Mouse (Mus musculus): Measurements from ENCODE around the gene Tshz2. TPM values are rescaled to one million over a fixed set of nuclear protein-coding genes. Genes with fewer than 3 reads are reported as not detected.

Gene Tshz2
- polyA plus RNA-seq, 1 experiment from 2014 or later, result 12.0 TPM

- no peaks in the 10 kb centered on the region for H3K36me3 ChIP-seq (ENCODE audit: control insufficient read depth, insufficient read depth)
- H3K4me3 ChIP-seq (replicated peaks; ENCODE audit: low read length), result no peak overlapping the region
- ATAC-seq, result no peak
- H3K9me3 ChIP-seq (ENCODE audit: control insufficient read depth, low read length), result no peaks in the 10 kb centered on the region
- no peak overlapping the region for H3K9ac ChIP-seq (replicated peaks; ENCODE audit: low read depth, low read length)
- H3K27ac ChIP-seq (ENCODE audit: low read length), result no peak overlapping the region
- H3K4me1 ChIP-seq (replicated peaks; ENCODE audit: control insufficient read depth, insufficient read depth, low read length), result 0 out of 2 replicates have a peak, but pooled peaks cover 2% of the 10 kb centered on the region
- H3K4me2 ChIP-seq (ENCODE audit: low read length), result no peak overlapping the region
- 85% methylated on average over 8 of the region's 8 CpGs for WGBS
- H3K27me3 ChIP-seq (replicated peaks; ENCODE audit: control insufficient read depth, insufficient read depth, low read length), result no peaks in the 10 kb centered on the region
Measured at GRCm38 (mm10) chr2:169642420-169642819, 9.6 kb downstream of the Tshz2 start.

GRCm38 (mm10) chr2:169647091-169647490 is 14.3 kb downstream of the Tshz2 start:
- Histone ChIP-seq H3K9ac (replicated peaks; ENCODE audit: low read depth, low read length) (no peak overlapping the region), H3K27ac (ENCODE audit: low read length) (no peak overlapping the region), H3K27me3 (replicated peaks; ENCODE audit: control insufficient read depth, insufficient read depth, low read length) (no peaks in the 10 kb centered on the region), H3K4me2 (ENCODE audit: low read length) (no peak overlapping the region), H3K4me1 (replicated peaks; ENCODE audit: control insufficient read depth, insufficient read depth, low read length) (no peaks in the 10 kb centered on the region), H3K36me3 (ENCODE audit: control insufficient read depth, insufficient read depth) (no peaks in the 10 kb centered on the region), H3K4me3 (replicated peaks; ENCODE audit: low read length) (no peak overlapping the region), H3K9me3 (ENCODE audit: control insufficient read depth, low read length) (no peaks in the 10 kb centered on the region)
- ATAC-seq, result no peak
- 83% methylated on average over 7 of the region's 7 CpGs for WGBS

- H3K9ac ChIP-seq (replicated peaks; ENCODE audit: low read depth, low read length), result no peak overlapping the region
- no peaks in the 10 kb centered on the region for H3K27me3 ChIP-seq (replicated peaks; ENCODE audit: control insufficient read depth, insufficient read depth, low read length)
- no peaks in the 10 kb centered on the region for H3K4me1 ChIP-seq (replicated peaks; ENCODE audit: control insufficient read depth, insufficient read depth, low read length)
- WGBS, result 78% methylated on average over 7 of the region's 7 CpGs
- no peak overlapping the region for H3K4me2 ChIP-seq (ENCODE audit: low read length)
- H3K27ac ChIP-seq (ENCODE audit: low read length), result no peak overlapping the region
- H3K9me3 ChIP-seq (ENCODE audit: control insufficient read depth, low read length), result no peaks in the 10 kb centered on the region
- no peak overlapping the region for H3K4me3 ChIP-seq (replicated peaks; ENCODE audit: low read length)
- H3K36me3 ChIP-seq (ENCODE audit: control insufficient read depth, insufficient read depth), result no peaks in the 10 kb centered on the region
- no peak for ATAC-seq
Measured at GRCm38 (mm10) chr2:169649262-169649885, 16.6 kb downstream of the Tshz2 start.

GRCm38 (mm10) chr2:169653282-169653681 is 20.5 kb downstream of the Tshz2 start:
- H3K4me3 ChIP-seq (replicated peaks; ENCODE audit: low read length), result no peak overlapping the region
- no peak overlapping the region for H3K9ac ChIP-seq (replicated peaks; ENCODE audit: low read depth, low read length)
- no peak for ATAC-seq
- WGBS, result 92% methylated on average over 1 of the region's 1 CpGs
- H3K9me3 ChIP-seq (ENCODE audit: control insufficient read depth, low read length), result no peaks in the 10 kb centered on the region
- H3K36me3 ChIP-seq (ENCODE audit: control insufficient read depth, insufficient read depth), result no peaks in the 10 kb centered on the region
- no peaks in the 10 kb centered on the region for H3K27me3 ChIP-seq (replicated peaks; ENCODE audit: control insufficient read depth, insufficient read depth, low read length)
- no peak overlapping the region for H3K4me2 ChIP-seq (ENCODE audit: low read length)
- H3K27ac ChIP-seq (ENCODE audit: low read length), result no peak overlapping the region
- no peaks in the 10 kb centered on the region for H3K4me1 ChIP-seq (replicated peaks; ENCODE audit: control insufficient read depth, insufficient read depth, low read length)

- H3K36me3 ChIP-seq (ENCODE audit: control insufficient read depth, insufficient read depth), result no peaks in the 10 kb centered on the region
- H3K9me3 ChIP-seq (ENCODE audit: control insufficient read depth, low read length), result no peaks in the 10 kb centered on the region
- peaks cover 24% of the 10 kb centered on the region for H3K4me1 ChIP-seq (replicated peaks; ENCODE audit: control insufficient read depth, insufficient read depth, low read length)
- no peak overlapping the region for H3K9ac ChIP-seq (replicated peaks; ENCODE audit: low read depth, low read length)
- no peak overlapping the region for H3K4me3 ChIP-seq (replicated peaks; ENCODE audit: low read length)
- no peaks in the 10 kb centered on the region for H3K27me3 ChIP-seq (replicated peaks; ENCODE audit: control insufficient read depth, insufficient read depth, low read length)
- no peak overlapping the region for H3K27ac ChIP-seq (ENCODE audit: low read length)
- 69% methylated on average over 8 of the region's 8 CpGs for WGBS
- ATAC-seq, result no peak
- H3K4me2 ChIP-seq (ENCODE audit: low read length), result no peak overlapping the region
Measured at GRCm38 (mm10) chr2:169663792-169664191, 31.0 kb downstream of the Tshz2 start.

- Histone ChIP-seq H3K27ac (ENCODE audit: low read length) (no peak overlapping the region), H3K9ac (replicated peaks; ENCODE audit: low read depth, low read length) (no peak overlapping the region), H3K36me3 (ENCODE audit: control insufficient read depth, insufficient read depth) (no peaks in the 10 kb centered on the region), H3K4me3 (replicated peaks; ENCODE audit: low read length) (no peak overlapping the region), H3K4me1 (replicated peaks; ENCODE audit: control insufficient read depth, insufficient read depth, low read length) (peaks cover 16% of the 10 kb centered on the region), H3K27me3 (replicated peaks; ENCODE audit: control insufficient read depth, insufficient read depth, low read length) (no peaks in the 10 kb centered on the region), H3K4me2 (ENCODE audit: low read length) (no peak overlapping the region), H3K9me3 (ENCODE audit: control insufficient read depth, low read length) (no peaks in the 10 kb centered on the region)
- 91% methylated on average over 7 of the region's 7 CpGs for WGBS
- ATAC-seq, result no peak
Measured at GRCm38 (mm10) chr2:169671264-169671663, 38.5 kb downstream of the Tshz2 start.

- ATAC-seq, result no peak
- H3K27ac ChIP-seq (ENCODE audit: low read length), result no peak overlapping the region
- H3K4me3 ChIP-seq (replicated peaks; ENCODE audit: low read length), result no peak overlapping the region
- WGBS, result 69% methylated on average over 6 of the region's 6 CpGs
- no peak overlapping the region for H3K4me2 ChIP-seq (ENCODE audit: low read length)
- H3K27me3 ChIP-seq (replicated peaks; ENCODE audit: control insufficient read depth, insufficient read depth, low read length), result no peaks in the 10 kb centered on the region
- H3K36me3 ChIP-seq (ENCODE audit: control insufficient read depth, insufficient read depth), result no peaks in the 10 kb centered on the region
- no peaks in the 10 kb centered on the region for H3K9me3 ChIP-seq (ENCODE audit: control insufficient read depth, low read length)
- no peaks in the 10 kb centered on the region for H3K4me1 ChIP-seq (replicated peaks; ENCODE audit: control insufficient read depth, insufficient read depth, low read length)
- no peak overlapping the region for H3K9ac ChIP-seq (replicated peaks; ENCODE audit: low read depth, low read length)
Measured at GRCm38 (mm10) chr2:169673786-169674185, 41.0 kb downstream of the Tshz2 start.

- H3K4me3 ChIP-seq (replicated peaks; ENCODE audit: low read length), result no peak overlapping the region
- H3K27me3 ChIP-seq (replicated peaks; ENCODE audit: control insufficient read depth, insufficient read depth, low read length), result no peaks in the 10 kb centered on the region
- H3K36me3 ChIP-seq (ENCODE audit: control insufficient read depth, insufficient read depth), result no peaks in the 10 kb centered on the region
- H3K4me1 ChIP-seq (replicated peaks; ENCODE audit: control insufficient read depth, insufficient read depth, low read length), result no peaks in the 10 kb centered on the region
- H3K4me2 ChIP-seq (ENCODE audit: low read length), result no peak overlapping the region
- ATAC-seq, result no peak
- H3K27ac ChIP-seq (ENCODE audit: low read length), result no peak overlapping the region
- H3K9ac ChIP-seq (replicated peaks; ENCODE audit: low read depth, low read length), result no peak overlapping the region
- no peaks in the 10 kb centered on the region for H3K9me3 ChIP-seq (ENCODE audit: control insufficient read depth, low read length)
- 89% methylated on average over 5 of the region's 5 CpGs for WGBS
Measured at GRCm38 (mm10) chr2:169674209-169674608, 41.4 kb downstream of the Tshz2 start.

GRCm38 (mm10) chr2:169679264-169679663 is 46.5 kb downstream of the Tshz2 start:
- H3K27ac ChIP-seq (ENCODE audit: low read length), result no peak overlapping the region
- H3K27me3 ChIP-seq (replicated peaks; ENCODE audit: control insufficient read depth, insufficient read depth, low read length), result no peaks in the 10 kb centered on the region
- H3K4me3 ChIP-seq (replicated peaks; ENCODE audit: low read length), result no peak overlapping the region
- H3K4me1 ChIP-seq (replicated peaks; ENCODE audit: control insufficient read depth, insufficient read depth, low read length), result peaks cover 8% of the 10 kb centered on the region
- ATAC-seq, result no peak
- H3K36me3 ChIP-seq (ENCODE audit: control insufficient read depth, insufficient read depth), result no peaks in the 10 kb centered on the region
- 66% methylated on average over 7 of the region's 7 CpGs for WGBS
- H3K4me2 ChIP-seq (ENCODE audit: low read length), result no peak overlapping the region
- no peaks in the 10 kb centered on the region for H3K9me3 ChIP-seq (ENCODE audit: control insufficient read depth, low read length)
- H3K9ac ChIP-seq (replicated peaks; ENCODE audit: low read depth, low read length), result no peak overlapping the region

GRCm38 (mm10) chr2:169679951-169680350 is 47.1 kb downstream of the Tshz2 start:
- H3K9ac ChIP-seq (replicated peaks; ENCODE audit: low read depth, low read length), result no peak overlapping the region
- H3K4me2 ChIP-seq (ENCODE audit: low read length), result no peak overlapping the region
- no peak overlapping the region for H3K27ac ChIP-seq (ENCODE audit: low read length)
- H3K4me3 ChIP-seq (replicated peaks; ENCODE audit: low read length), result no peak overlapping the region
- H3K9me3 ChIP-seq (ENCODE audit: control insufficient read depth, low read length), result no peaks in the 10 kb centered on the region
- no peaks in the 10 kb centered on the region for H3K36me3 ChIP-seq (ENCODE audit: control insufficient read depth, insufficient read depth)
- peaks cover 8% of the 10 kb centered on the region for H3K4me1 ChIP-seq (replicated peaks; ENCODE audit: control insufficient read depth, insufficient read depth, low read length)
- ATAC-seq, result no peak
- H3K27me3 ChIP-seq (replicated peaks; ENCODE audit: control insufficient read depth, insufficient read depth, low read length), result no peaks in the 10 kb centered on the region
- 42% methylated on average over 5 of the region's 5 CpGs for WGBS
